Mouse (Mus musculus): ENCODE results near the gene Rcan2. TPM values are rescaled to one million over a fixed set of nuclear protein-coding genes. Genes with fewer than 3 reads are reported as not detected.
A peak's percentile ranks its signal among the peaks of the same experiment; 100 is the strongest.

The Rcan2 gene
- polyA plus RNA-seq, 1 experiment from 2014 or later: 109 TPM

- TF ChIP-seq CTCF (IDR thresholded peaks at IDR 0.05): no peak
- no peaks in the 10 kb centered on the region for H3K27me3 ChIP-seq
- ChIA-PET CTCF (no interaction called here), POLR2A (no interaction called here)
- no peak for ATAC-seq
- in situ Hi-C loops (cut with MboI; ENCODE audit: low pct_unique_long_range_greater_than_20kb): no loop called here
- DNase-seq (ENCODE audit: low read depth, low spot score): no peak
These were observed 257.0 kb downstream of the Rcan2 start for GRCm38 (mm10) chr17:44058145-44058544.

GRCm38 (mm10) chr17:44060781-44061180, 259.6 kb downstream of the Rcan2 start:
- no peak for TF ChIP-seq CTCF (IDR thresholded peaks at IDR 0.05)
- ATAC-seq: no peak
- DNase-seq (ENCODE audit: low read depth, low spot score): no peak
- in situ Hi-C loops (cut with MboI; ENCODE audit: low pct_unique_long_range_greater_than_20kb): no loop called here
- ChIA-PET CTCF (no interaction called here), POLR2A (no interaction called here)
- no peaks in the 10 kb centered on the region for H3K27me3 ChIP-seq

DNA sequence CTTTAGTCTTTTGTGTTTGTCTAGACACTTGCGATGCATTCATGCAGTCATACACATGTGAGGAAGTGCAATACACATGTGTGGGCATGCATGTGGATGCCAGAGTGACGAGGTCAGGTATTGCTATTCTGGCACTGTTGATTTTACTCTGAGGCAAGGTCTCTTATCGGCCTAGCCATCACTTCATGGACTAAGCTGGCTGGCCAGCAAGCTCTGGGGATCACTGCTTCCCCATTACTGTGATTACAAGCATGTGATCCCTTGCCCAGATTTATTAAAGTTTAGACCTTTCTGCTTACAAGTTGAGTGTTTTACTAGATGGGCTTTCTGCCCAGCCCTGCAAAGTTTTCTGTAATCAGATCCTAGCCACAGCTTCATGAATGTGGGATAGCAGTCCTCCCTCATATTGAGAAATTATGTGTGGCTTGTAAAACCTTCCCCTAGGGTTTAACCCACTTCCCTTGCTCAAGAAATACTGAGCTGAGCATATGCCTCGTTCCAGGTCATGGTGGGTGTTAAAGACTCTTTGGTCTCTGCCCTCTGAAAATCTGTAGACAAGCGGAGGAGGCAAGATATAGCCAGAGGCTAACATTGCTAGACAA, 260.2 kb downstream of the Rcan2 start:
- DNase-seq (ENCODE audit: low read depth, low spot score) (no peak), ATAC-seq (no peak)
- TF ChIP-seq CTCF (IDR thresholded peaks at IDR 0.05): no peak
- ChIA-PET CTCF (no interaction called here), POLR2A (no interaction called here)
- no peaks in the 10 kb centered on the region for H3K27me3 ChIP-seq
- in situ Hi-C loops (cut with MboI; ENCODE audit: low pct_unique_long_range_greater_than_20kb): no loop called here

GRCm38 (mm10) chr17:44068876-44069275, 267.7 kb downstream of the Rcan2 start:
- in situ Hi-C loops (cut with MboI; ENCODE audit: low pct_unique_long_range_greater_than_20kb): no loop called here
- CTCF ChIA-PET: interaction anchor here (1.2 kb wide), 1 partner anchor 23 kb away, joined by 3 read pairs; no protein-coding TSS in a partner anchor
- POLR2A ChIA-PET: interaction anchor here (0.5 kb wide), 1 partner anchor 267 kb away, joined by 3 read pairs; no protein-coding TSS in a partner anchor
- ATAC-seq: no peak
- no peak for TF ChIP-seq CTCF (IDR thresholded peaks at IDR 0.05)
- H3K27me3 ChIP-seq: no peaks in the 10 kb centered on the region
- no peak for DNase-seq (ENCODE audit: low read depth, low spot score)

- no peak for ATAC-seq
- CTCF ChIA-PET: no interaction called here
- POLR2A ChIA-PET: no interaction called here
- TF ChIP-seq CTCF (IDR thresholded peaks at IDR 0.05): no peak
- no peak for DNase-seq (ENCODE audit: low read depth, low spot score)
- in situ Hi-C loops (cut with MboI; ENCODE audit: low pct_unique_long_range_greater_than_20kb): loop anchor here (10.0 kb wide), 1 partner anchor 53 kb away; no protein-coding TSS in a partner anchor
- no peaks in the 10 kb centered on the region for H3K27me3 ChIP-seq
These were observed 270.5 kb downstream of the Rcan2 start for GRCm38 (mm10) chr17:44071680-44072079.

GRCm38 (mm10) chr17:44075601-44076000, 274.4 kb downstream of the Rcan2 start:
- ATAC-seq (no peak), DNase-seq (ENCODE audit: low read depth, low spot score) (no peak)
- H3K27me3 ChIP-seq: no peaks in the 10 kb centered on the region
- POLR2A ChIA-PET: no interaction called here
- TF ChIP-seq CTCF (IDR thresholded peaks at IDR 0.05): no peak
- CTCF ChIA-PET: interaction anchor here (1.0 kb wide), 2 partner anchors 43 to 58 kb away, joined by 4 read pairs; no protein-coding TSS in a partner anchor
- in situ Hi-C loops (cut with MboI; ENCODE audit: low pct_unique_long_range_greater_than_20kb): loop anchor here (5.0 to 10.0 kb wide), 2 partner anchors 49 to 182 kb away; no protein-coding TSS in a partner anchor

- CTCF ChIA-PET: interaction anchor here (0.8 to 1.9 kb wide), 7 partner anchors 11 to 192 kb away, joined by 3 to 5 read pairs (median 4); no protein-coding TSS in a partner anchor
- DNase-seq (ENCODE audit: low read depth, low spot score) (no peak), ATAC-seq (no peak)
- POLR2A ChIA-PET: no interaction called here
- peak; percentile 82 for TF ChIP-seq CTCF (IDR thresholded peaks at IDR 0.05)
- in situ Hi-C loops (cut with MboI; ENCODE audit: low pct_unique_long_range_greater_than_20kb): loop anchor here (5.0 to 10.0 kb wide), 2 partner anchors 49 to 181 kb away; no protein-coding TSS in a partner anchor
- H3K27me3 ChIP-seq: no peaks in the 10 kb centered on the region
These were observed 275.0 kb downstream of the Rcan2 start for GRCm38 (mm10) chr17:44076051-44076680.

DNA sequence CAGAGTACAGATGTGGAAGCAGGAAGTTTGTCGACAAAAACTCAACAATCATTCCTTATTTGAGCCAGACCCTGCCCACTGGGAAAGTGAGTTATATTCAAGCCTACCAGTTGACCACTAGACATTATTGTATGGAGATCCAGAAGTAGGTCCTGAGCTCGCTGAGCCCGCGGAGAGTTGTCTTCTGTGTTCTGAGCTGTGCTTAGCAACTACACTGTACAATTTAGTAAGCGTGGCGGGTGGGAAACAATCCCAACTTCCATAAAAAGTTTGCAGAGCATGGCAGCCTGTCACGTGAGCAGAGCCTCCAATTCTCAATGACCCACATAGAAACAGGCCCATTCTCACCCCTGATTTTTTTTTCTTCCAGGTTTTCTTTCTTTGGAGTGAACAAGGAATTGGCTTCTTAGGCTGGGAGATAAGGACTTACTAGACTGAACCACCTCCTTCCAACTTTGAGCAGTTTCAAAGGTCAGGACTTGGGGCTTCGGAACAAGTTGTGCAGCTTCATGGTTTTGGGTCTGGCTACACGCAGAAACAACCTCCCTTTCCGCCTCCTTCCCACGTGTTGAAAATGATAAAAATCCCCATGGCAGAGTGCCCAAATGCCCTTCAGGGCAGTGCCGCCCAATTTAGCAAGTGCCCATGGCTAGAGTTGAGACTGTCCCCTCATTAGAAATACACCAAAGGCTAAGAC, 276.1 kb downstream of the Rcan2 start:
- DNase-seq (ENCODE audit: low read depth, low spot score): no peak
- no peak for ATAC-seq
- ChIA-PET POLR2A (no interaction called here), CTCF (interaction anchor here (0.9 to 2.1 kb wide), 8 partner anchors 10 to 193 kb away, joined by 3 to 6 read pairs (median 4); no protein-coding TSS in a partner anchor)
- H3K27me3 ChIP-seq: no peaks in the 10 kb centered on the region
- TF ChIP-seq CTCF (IDR thresholded peaks at IDR 0.05): no peak
- in situ Hi-C loops (cut with MboI; ENCODE audit: low pct_unique_long_range_greater_than_20kb): loop anchor here (5.0 to 10.0 kb wide), 2 partner anchors 48 to 180 kb away; no protein-coding TSS in a partner anchor

GRCm38 (mm10) chr17:44077843-44078160, 276.7 kb downstream of the Rcan2 start:
- POLR2A ChIA-PET: no interaction called here
- no peak for TF ChIP-seq CTCF (IDR thresholded peaks at IDR 0.05)
- CTCF ChIA-PET: interaction anchor here (0.9 to 2.1 kb wide), 5 partner anchors 10 to 179 kb away, joined by 3 to 6 read pairs (median 4); no protein-coding TSS in a partner anchor
- ATAC-seq (no peak), DNase-seq (ENCODE audit: low read depth, low spot score) (no peak)
- in situ Hi-C loops (cut with MboI; ENCODE audit: low pct_unique_long_range_greater_than_20kb): loop anchor here (5.0 to 10.0 kb wide), 2 partner anchors 47 to 179 kb away; no protein-coding TSS in a partner anchor
- H3K27me3 ChIP-seq: no peaks in the 10 kb centered on the region

DNA sequence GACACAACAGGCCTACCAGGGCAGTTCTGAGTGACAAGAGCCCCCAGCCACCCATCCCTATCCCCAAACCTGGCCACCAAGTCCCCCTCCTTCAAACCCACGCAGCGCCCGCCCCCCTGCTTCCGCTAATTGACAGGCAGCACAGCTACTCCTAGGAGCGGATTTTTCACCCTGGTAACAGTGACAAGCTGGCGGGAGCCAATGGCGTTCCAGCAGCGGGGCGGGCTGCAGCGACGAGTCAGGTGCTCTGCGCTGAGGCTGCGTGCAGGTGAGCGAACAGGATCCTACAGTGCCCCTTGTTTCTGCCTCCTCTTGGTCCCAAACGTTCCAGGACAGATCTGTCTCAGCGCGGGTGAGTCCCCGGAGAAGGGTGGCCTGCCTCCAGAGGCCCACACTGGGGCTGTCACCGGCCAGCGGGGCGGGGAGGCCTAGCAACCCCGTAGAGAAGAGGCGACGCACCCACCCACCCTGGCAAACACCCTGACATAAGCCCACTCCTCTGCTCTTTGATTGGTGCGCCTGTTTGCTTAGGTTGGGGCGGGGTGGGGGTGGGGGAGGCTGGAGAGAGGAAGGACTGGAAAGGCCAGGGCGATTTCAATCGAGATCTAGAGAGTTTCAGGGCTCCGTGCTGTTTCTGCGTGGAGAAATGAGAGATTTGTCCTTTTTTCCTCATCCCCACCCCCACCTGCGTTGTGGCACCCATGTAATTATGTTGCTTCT, 277.6 kb downstream of the Rcan2 start, which contains the start of gene Enpp5:
Enpp5 (plus strand) TSS at position 183 of the 720 bp plus-strand sequence.
- TF ChIP-seq CTCF (IDR thresholded peaks at IDR 0.05): no peak
- ATAC-seq (peak; percentile 98), DNase-seq (ENCODE audit: low read depth, low spot score) (peak; percentile 15)
- CTCF ChIA-PET: interaction anchor here (1.0 to 2.1 kb wide), 2 partner anchors 52 to 72 kb away, joined by 3 to 6 read pairs; no protein-coding TSS in a partner anchor
- in situ Hi-C loops (cut with MboI; ENCODE audit: low pct_unique_long_range_greater_than_20kb): loop anchor here (5.0 to 10.0 kb wide), 2 partner anchors 46 to 179 kb away; no protein-coding TSS in a partner anchor
- H3K27me3 ChIP-seq: no peaks in the 10 kb centered on the region
- POLR2A ChIA-PET: interaction anchor here (0.5 kb wide), 1 partner anchor 49 kb away, joined by 3 read pairs; no protein-coding TSS in a partner anchor

All from Patski (cell line).